Mouse (Mus musculus) stomach, embryonic 14.5 days (tissue): Measurements from ENCODE around the gene Nol4l. TPM values are rescaled to one million over a fixed set of nuclear protein-coding genes. Genes with fewer than 3 reads are reported as not detected.

Experiments
- ATAC-seq: fragments of 200-750 bp; cut with Nextera tagmentation; 2 replicates; pipeline ENCODE4 v1.8.0; 2017; ENCODE audit warnings: low read depth, moderate TSS enrichment; ENCODE audit not compliant: insufficient number of reproducible peaks, insufficient read depth, low FRiP score
- H3K27ac ChIP-seq: fragments of 300-500 bp; sonication (generic); 2 replicates; pipeline ENCODE4 v1.5.1; 2014; ENCODE audit warnings: mild to moderate bottlenecking, low read length, moderate library complexity, mixed read lengths
- H3K27me3 ChIP-seq: fragments of 300-500 bp; sonication (generic); 2 replicates; pipeline ENCODE4 v1.6.1; 2014; ENCODE audit warnings: low read length, control low read depth, mixed read lengths; ENCODE audit not compliant: control insufficient read depth, insufficient read depth
- H3K36me3 ChIP-seq: fragments of 300-500 bp; sonication (generic); 2 replicates; pipeline ENCODE4 v1.6.1; 2014; ENCODE audit warnings: mild to moderate bottlenecking, control low read depth, low read length, moderate library complexity, mixed read lengths; ENCODE audit not compliant: control insufficient read depth, insufficient read depth
- H3K4me1 ChIP-seq: fragments of 300-500 bp; sonication (generic); 2 replicates; pipeline ENCODE4 v1.6.1; 2014; ENCODE audit warnings: low read length, control low read depth, mixed read lengths; ENCODE audit not compliant: control insufficient read depth, insufficient read depth
- H3K4me2 ChIP-seq: fragments of 300-500 bp; sonication (generic); replicated peaks from 2 replicates; pipeline ENCODE4 v1.6.1; 2014; ENCODE audit warnings: low read depth, low read length, control low read depth
- H3K4me3 ChIP-seq: fragments of 300-500 bp; sonication (generic); 2 replicates; pipeline ENCODE4 v1.5.1; 2014; ENCODE audit warnings: low read depth, low read length, control low read depth
- H3K9ac ChIP-seq: fragments of 300-500 bp; sonication (generic); replicated peaks from 2 replicates; pipeline ENCODE4 v1.6.1; 2014; ENCODE audit warnings: low read depth, mild to moderate bottlenecking, control low read depth, low read length, moderate library complexity, mixed read lengths
- H3K9me3 ChIP-seq: fragments of 300-500 bp; sonication (generic); 2 replicates; pipeline ENCODE4 v1.6.1; 2016; ENCODE audit warnings: low read depth, low read length, control low read depth; ENCODE audit not compliant: control insufficient read depth
- WGBS: fragments of 180-500 bp; shearing (Covaris S2); extraction: QIAGEN DNeasy Blood & Tissue Kit; methylation state at CpG from one replicate; pipeline ENCODE4 v1.1.7; 2014; 5-methylcytosine and 5-hydroxymethylcytosine counted together
- polyA plus RNA-seq: library from polyadenylated mRNA; unstranded; fragments of >200 nt; fragmentation: Nextera tagmentation; extraction: Ambion mirVana; gene quantifications from 2 replicates; pipeline ENCODE4 v1.2.1, GENCODE M21; 2014

Nol4l gene
- polyA plus RNA-seq, 1 experiment from 2014 or later: 17.7 TPM

- H3K4me1 ChIP-seq: peaks cover 33% of the 10 kb centered on the region
- 72% methylated on average over 2 of the region's 2 CpGs for WGBS
- ATAC-seq: no peak
Observed at GRCm38 (mm10) chr2:153524727-153525126, 5.0 kb downstream of the Nol4l start.

GRCm38 (mm10) chr2:153523656-153524055, 6.1 kb downstream of the Nol4l start:
- no peak for ATAC-seq
- 87% methylated on average over 12 of the region's 12 CpGs for WGBS
- H3K4me2 ChIP-seq: no peak overlapping the region
- H3K4me3 ChIP-seq: no peak overlapping the region
- H3K27me3 ChIP-seq: no peaks in the 10 kb centered on the region
- peaks cover 33% of the 10 kb centered on the region for H3K4me1 ChIP-seq
- no peaks in the 10 kb centered on the region for H3K9me3 ChIP-seq
- H3K9ac ChIP-seq: no peak overlapping the region
- H3K27ac ChIP-seq: no peak overlapping the region
- H3K36me3 ChIP-seq: no peaks in the 10 kb centered on the region

More at GRCm38 (mm10) chr2:153524727-153525126, 5.0 kb downstream of the Nol4l start:
- H3K9ac ChIP-seq: no peak overlapping the region
- no peaks in the 10 kb centered on the region for H3K27me3 ChIP-seq
- no peaks in the 10 kb centered on the region for H3K36me3 ChIP-seq
- no peak overlapping the region for H3K4me2 ChIP-seq
- no peak overlapping the region for H3K27ac ChIP-seq
- H3K4me3 ChIP-seq: no peak overlapping the region
- H3K9me3 ChIP-seq: no peaks in the 10 kb centered on the region

GRCm38 (mm10) chr2:153523143-153523542, 6.6 kb downstream of the Nol4l start:
- H3K36me3 ChIP-seq: no peaks in the 10 kb centered on the region
- H3K4me2 ChIP-seq: no peak overlapping the region
- WGBS: 58% methylated on average over 9 of the region's 9 CpGs
- H3K4me3 ChIP-seq: no peak overlapping the region
- ATAC-seq: no peak
- H3K4me1 ChIP-seq: peaks cover 33% of the 10 kb centered on the region
- H3K27me3 ChIP-seq: no peaks in the 10 kb centered on the region
- H3K9ac ChIP-seq: no peak overlapping the region
- no peak overlapping the region for H3K27ac ChIP-seq
- no peaks in the 10 kb centered on the region for H3K9me3 ChIP-seq

DNA sequence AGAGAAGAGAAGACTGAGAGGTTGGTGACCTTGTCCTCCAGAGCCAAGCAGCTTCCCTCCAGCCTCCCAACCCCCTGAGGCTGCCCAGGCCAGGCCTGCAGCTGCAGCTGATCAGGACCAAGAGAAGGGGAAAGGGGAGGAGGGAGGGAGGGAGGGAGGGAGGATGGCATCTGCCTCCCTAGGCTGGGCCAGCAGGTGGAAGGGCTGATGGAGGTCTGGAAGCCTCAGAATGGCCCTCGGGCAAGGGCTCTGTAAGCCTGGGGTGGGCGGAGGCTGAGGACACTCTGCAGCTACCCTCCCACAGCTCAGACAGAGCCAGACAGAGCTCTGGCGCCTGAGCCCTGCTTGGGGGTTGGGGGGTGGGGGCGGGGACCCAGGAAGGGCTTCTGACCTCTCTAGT, 7.5 kb downstream of the Nol4l start:
- H3K4me1 ChIP-seq: peaks cover 27% of the 10 kb centered on the region
- WGBS: 14% methylated on average over 4 of the region's 4 CpGs

DNA sequence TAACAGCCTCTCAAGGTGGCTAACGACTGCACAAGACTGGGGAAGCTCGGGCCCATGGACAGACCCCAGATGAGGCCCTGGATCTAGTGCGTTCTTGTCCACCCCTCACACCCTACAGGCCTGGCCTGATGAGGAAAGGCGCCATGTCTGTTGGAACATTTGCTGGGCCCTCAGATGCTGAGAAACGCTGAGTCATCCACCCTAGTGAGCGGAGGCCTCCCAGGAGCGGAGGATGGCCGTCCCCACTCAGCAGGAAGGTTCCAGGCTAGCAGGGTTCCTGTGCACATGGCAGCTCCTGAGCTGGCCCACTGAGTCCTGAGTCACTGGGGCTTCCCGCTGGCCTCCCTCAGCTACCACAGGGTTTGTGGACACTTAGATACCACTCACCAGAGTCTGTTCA, 9.7 kb downstream of the Nol4l start:
- no peaks in the 10 kb centered on the region for H3K27me3 ChIP-seq

More for the DNA sequence above, 7.5 kb downstream of the Nol4l start:
- Histone ChIP-seq H3K9ac (no peak overlapping the region), H3K4me3 (no peak overlapping the region), H3K27ac (no peak overlapping the region), H3K27me3 (no peaks in the 10 kb centered on the region), H3K9me3 (no peaks in the 10 kb centered on the region), H3K36me3 (no peaks in the 10 kb centered on the region), H3K4me2 (no peak overlapping the region)
- 0 out of 2 replicates have a peak, but pooled peaks have one; percentile 21 for ATAC-seq

GRCm38 (mm10) chr2:153516961-153517360, 12.8 kb downstream of the Nol4l start:
- WGBS: 42% methylated on average over 4 of the region's 4 CpGs
- Histone ChIP-seq H3K36me3 (no peaks in the 10 kb centered on the region), H3K4me1 (no peaks in the 10 kb centered on the region; the same call in 1 of the 2 replicates), H3K4me3 (no peak overlapping the region), H3K9me3 (no peaks in the 10 kb centered on the region), H3K27ac (no peak overlapping the region), H3K9ac (no peak overlapping the region), H3K27me3 (no peaks in the 10 kb centered on the region), H3K4me2 (no peak overlapping the region)
- ATAC-seq: 0 out of 2 replicates have a peak, but pooled peaks have one; percentile 54

More for the DNA sequence above, 9.7 kb downstream of the Nol4l start:
- no peak overlapping the region for H3K4me3 ChIP-seq
- no peak overlapping the region for H3K4me2 ChIP-seq
- ATAC-seq: no peak
- H3K4me1 ChIP-seq: peaks cover 9% of the 10 kb centered on the region
- no peaks in the 10 kb centered on the region for H3K36me3 ChIP-seq
- no peak overlapping the region for H3K9ac ChIP-seq
- 82% methylated on average over 9 of the region's 9 CpGs for WGBS
- no peak overlapping the region for H3K27ac ChIP-seq
- H3K9me3 ChIP-seq: no peaks in the 10 kb centered on the region

GRCm38 (mm10) chr2:153515582-153515981, 14.2 kb downstream of the Nol4l start:
- Histone ChIP-seq H3K9me3 (no peaks in the 10 kb centered on the region), H3K36me3 (no peaks in the 10 kb centered on the region), H3K4me2 (no peak overlapping the region), H3K9ac (no peak overlapping the region), H3K27ac (no peak overlapping the region), H3K4me3 (no peak overlapping the region), H3K27me3 (no peaks in the 10 kb centered on the region), H3K4me1 (no peaks in the 10 kb centered on the region; the same call in 1 of the 2 replicates)
- 89% methylated on average over 6 of the region's 6 CpGs for WGBS
- no peak for ATAC-seq

DNA sequence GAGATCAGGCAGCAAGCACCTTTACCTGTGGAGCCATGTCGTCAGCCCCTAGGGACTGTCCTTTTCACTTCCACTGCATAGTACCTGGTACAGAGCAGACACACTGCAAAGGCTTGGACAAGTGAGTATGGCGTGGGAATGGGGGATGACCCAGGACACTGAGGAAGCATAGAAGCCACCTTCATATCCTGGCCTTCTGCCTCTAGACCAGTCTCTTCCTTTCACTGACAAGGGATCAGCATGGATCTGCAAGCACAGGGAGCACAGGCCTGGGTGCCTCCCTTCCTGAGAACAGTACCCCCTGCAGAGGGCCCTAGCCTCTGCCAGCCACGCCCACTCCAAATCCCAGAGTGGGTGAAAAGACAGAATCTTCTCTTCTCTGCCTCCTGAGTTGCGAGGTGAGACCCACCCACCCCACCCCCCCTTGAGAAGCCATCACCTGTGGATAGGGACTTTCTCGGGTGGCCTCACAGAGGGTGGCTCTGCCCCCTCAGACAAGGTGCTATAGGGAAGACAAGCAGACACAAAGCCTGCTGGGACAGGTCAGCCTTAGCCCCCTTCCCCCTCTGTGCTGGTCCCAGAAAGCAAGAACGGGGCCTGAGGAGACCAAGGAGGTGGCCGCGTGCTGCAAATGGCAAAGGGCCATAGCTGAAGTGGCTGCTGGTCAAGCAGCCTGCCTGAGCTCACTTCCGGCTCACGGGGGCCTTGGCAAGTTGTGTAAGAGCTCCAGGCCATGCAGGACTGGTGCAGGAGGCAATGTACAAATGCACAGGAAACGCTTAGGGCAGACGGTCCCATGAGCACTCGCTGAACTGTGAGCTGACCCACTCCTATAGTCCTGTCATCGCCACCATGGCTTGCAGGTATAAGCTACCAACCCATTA, 15.0 kb downstream of the Nol4l start:
- Histone ChIP-seq H3K27me3 (no peaks in the 10 kb centered on the region), H3K9me3 (no peaks in the 10 kb centered on the region), H3K27ac (no peak overlapping the region), H3K36me3 (no peaks in the 10 kb centered on the region), H3K4me1 (no peaks in the 10 kb centered on the region; the same call in 1 of the 2 replicates), H3K4me2 (no peak overlapping the region), H3K4me3 (no peak overlapping the region), H3K9ac (no peak overlapping the region)
- no peak for ATAC-seq
- 81% methylated on average over 14 of the region's 14 CpGs for WGBS
